Mouse (Mus musculus) adrenal gland, adult 8-10 months (tissue): Measurements from ENCODE around the gene Akap10. TPM values are rescaled to one million over a fixed set of nuclear protein-coding genes. Genes with fewer than 3 reads are reported as not detected.
"Not testable (repeated sequence)": the region's sequence is repeated elsewhere in the genome, so short reads cannot be mapped to it uniquely, and the experiment has no call there.

Source experiments
- DNase-seq: peaks from one replicate; pipeline ENCODE4 v3.0.0; 2022
- total RNA-seq, 4 experiments: library from RNA; stranded (reverse); gene quantifications; 2 replicates each; pipeline ENCODE4 v1.2.4; 2022

Akap10 gene
- 10 to 100 TPM; 28.9 to 36.8 (median 33.7) TPM for total RNA-seq

DNA sequence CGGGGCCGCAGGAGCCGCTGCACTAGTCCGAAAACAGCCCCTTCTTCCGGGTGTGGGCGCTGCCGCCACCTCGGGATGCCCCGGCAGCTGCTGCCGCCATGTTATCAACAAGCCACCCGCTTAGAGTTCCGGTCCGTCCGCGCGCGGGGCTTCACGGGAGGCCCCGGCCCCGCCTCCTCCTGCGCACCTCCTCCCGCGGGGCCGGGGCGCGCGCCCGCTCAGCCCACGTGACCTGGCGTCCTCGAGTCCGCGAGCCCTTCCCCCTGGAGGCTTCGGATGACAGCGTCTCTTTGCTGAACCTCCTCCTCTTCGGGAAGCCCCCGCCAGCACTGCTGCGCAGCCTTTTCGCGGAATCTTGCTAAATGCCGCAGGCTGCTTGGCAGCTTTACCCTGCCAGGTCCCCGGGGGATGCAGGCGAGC, at the start of gene Akap10:
Gene Akap10 (minus strand): TSS at position 155 of the 420 bp plus-strand sequence.
- peak; percentile 93 for DNase-seq

DNA sequence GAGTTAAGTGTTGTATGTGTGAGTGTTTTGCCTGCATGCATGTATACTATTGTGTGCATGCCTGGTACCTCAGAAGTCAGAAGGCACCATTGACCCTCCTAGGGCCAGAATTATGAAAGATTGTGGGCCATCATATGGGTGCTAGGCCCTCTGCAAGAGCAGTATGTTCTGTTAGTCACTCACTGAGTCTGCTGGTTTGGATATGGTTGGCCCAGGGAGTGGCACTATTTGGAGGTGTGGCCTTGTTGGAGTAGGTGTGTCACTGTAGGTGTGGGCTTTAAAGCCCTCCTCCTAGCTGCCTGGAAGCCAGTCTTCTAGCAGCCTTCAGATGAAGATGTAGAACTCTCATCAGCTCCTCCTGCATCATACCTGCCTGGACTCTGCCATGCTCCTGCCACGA, 45.7 kb upstream of the Akap10 start:
- DNase-seq: no peak

DNA sequence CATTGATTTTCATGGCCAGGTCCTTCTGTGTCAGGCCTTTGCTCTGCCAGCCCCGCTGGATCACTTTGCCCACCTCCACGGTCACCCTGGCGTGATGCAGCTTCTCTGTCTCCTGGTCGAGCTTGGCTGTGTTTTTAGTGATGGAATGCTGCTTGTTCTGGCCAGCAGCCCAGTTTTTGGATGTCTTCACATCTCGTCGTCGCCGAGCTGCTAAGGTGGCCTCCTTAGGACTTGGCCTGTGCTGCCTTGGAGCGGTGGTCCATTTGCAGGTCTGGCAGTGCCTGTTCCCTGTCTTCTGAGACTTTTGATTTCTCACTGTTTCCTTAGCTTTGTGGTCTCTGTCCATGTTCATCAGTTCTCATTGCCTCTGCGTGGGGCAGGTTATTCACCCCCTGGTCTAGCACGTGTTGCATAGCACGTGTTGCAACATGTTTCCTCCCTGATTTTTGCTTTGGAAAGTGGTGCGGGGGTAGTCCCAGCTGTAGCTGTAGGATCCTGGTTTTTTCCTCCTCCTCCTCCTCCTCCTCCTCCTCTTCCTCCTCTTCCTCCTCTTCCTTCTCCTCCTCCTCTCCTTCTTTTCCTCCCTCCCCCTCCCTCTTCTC, 44.2 kb upstream of the Akap10 start:
- DNase-seq: no peak

DNA sequence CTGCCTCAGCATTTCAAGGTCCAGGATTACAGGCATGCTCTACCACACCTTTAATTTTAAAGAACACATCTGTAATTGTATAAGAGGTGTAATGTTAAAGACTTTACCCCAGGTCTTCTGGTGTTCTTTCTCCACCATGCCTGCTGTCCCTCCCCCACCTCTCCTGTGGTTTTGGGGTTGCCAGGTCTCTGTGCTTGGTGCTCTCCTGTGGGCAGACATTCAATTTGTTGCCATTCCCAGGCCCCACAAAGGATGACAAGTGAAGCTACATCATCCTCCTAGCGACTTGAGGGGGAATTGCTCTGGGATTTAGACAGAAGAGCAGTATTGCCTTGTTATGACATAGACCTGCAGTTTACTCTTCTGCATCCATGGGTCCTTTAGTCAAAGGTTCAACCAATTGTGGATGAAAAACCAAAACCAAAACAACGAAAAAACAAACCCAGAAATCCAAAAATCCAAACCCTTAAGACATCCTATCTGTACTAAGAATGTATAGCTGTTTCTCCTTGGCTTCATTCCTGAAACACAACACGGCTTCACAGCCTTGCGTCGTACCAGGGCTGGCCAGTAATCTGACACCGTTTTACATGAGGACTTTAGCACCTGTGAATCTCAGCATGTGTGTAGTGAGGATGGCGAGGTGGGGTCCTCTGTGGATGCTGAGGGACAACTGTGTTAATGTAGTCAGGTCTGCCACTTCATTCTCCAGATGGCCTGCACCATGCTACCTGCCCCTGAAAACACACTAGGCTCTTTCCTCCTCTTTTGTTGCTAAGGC, 41.6 kb upstream of the Akap10 start:
- no peak for DNase-seq

DNA sequence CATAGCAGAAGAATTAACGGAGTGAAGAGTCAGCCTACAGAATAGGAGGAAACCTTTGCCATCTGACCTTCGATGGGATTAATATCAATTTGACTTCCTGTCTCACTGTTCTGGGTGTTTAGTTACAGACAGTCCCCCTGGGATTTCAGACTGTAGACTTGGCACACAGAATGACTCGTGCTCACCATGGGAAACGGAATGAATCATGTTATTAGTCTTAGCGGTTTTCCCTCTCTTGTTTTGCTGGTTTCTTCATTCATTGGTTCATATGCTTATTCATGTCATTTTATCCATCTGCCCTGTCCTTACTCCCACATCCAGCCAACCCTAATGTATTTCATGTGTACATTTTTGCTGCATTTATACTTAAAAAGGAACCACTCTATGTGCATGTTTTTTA, 40.8 kb upstream of the Akap10 start:
- DNase-seq: no peak

DNA sequence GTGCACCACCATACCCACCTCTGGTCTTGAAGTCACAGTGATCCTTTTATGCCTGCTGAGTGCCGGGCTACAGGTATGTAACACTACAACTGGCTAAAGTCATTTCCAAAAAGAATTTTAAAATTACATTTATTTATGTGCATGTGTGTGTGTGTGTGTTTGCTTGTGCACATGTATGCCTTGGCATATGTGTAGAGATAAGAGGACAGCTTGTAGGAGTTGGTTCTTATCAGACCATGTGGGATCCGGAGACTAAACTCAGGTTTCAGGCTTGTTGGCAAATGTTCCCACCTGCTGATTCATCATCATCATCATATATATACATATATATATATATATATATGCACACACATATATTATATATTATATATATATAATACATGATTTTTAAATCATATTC, 38.8 kb upstream of the Akap10 start:
- DNase-seq: no peak

DNA sequence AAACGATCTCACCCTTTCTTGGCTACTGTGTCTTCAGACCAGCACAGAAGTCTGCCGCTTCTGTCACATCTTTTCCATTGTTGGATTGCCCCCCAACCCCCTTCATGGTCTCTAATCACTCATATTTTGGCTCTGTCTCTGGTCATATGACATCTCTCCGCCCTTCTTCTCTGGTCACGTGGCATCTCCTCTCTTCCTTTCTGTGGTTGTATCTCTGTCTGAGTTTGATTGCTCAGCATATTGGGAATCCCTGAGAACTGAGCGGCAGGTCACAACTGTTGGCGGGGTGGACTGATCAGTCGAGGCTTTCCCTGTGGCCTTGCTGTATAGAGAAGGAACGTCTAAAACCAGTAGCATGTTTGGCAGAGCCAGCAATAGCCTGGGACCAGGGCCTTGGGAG, 37.0 kb upstream of the Akap10 start:
- no peak for DNase-seq

DNA sequence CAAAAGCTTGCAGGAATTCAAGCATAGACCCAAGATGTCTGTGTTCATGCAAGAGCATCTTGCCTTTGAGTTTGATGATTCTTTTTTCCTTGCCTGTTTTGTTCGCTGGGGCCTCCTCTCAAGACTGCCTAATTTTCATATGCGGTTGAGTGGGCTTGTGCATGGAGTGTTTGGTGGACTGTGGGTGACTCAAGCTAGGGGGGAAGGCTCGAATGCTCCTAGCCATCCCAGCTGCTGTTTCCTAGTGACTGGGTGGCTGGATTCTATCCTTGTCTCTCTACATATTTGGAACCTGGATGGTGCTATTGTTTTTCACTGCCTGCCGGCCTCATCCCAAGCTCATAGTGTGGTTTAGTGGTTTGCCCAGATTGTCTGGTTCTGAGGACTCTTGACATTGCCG, 34.6 kb upstream of the Akap10 start:
- no peak for DNase-seq

DNA sequence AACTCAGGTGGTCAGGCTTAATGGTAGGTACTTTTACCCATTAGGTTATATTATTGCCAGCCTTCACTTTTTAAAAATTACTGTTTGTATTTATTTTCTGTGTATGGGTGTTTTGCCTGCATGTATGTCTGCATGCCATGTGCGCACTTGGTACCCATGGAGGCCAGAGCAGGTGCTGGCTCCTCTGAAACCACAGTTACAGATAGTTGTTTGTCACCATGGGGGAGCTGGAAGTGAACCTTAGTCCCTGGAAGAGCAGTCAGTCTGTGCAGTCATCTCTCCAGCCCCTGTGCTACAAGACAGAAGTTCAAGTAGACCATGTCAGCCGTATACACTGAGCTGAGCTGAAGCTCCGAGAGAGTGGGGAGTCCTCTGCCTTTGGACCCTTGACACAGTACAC, 33.1 kb upstream of the Akap10 start:
- no peak for DNase-seq

DNA sequence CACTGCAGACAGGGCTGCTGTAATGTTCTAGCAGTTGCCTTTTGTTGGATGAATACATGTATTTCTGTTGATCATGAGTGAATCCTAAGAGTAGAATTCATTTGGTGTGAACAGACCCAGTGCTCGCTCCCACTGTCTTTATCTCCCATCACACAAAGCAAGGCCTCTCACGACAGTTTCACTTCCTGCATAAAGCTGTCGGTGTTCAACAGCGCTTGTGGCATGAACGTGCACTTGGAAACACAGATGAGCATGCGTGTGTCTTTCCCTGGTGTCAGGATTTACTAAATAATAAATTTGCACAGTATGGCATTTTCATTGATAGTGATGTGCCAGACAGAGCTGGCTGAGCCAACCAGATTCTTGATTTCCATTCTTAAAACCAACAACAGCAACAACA, 32.6 kb upstream of the Akap10 start:
- no peak for DNase-seq

DNA sequence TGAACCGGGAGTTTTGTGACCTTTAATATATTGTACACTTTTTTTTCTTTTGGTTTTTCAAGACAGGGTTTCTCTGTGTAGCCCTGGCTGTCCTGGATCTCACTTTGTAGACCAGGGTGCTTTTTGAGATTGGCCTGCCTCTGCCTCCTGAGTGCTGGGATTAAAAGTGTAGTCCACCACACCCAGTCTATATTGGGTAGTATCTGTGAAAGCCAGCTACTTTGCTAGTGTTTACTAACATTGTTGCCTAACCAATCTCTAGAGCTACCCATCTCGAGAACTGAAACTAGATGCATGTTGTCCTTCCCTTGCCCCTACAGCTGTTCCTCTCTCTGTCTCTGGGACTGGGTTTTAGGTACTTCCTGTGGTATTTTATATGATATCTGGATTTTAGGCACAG, 30.0 kb upstream of the Akap10 start:
- no peak for DNase-seq

DNA sequence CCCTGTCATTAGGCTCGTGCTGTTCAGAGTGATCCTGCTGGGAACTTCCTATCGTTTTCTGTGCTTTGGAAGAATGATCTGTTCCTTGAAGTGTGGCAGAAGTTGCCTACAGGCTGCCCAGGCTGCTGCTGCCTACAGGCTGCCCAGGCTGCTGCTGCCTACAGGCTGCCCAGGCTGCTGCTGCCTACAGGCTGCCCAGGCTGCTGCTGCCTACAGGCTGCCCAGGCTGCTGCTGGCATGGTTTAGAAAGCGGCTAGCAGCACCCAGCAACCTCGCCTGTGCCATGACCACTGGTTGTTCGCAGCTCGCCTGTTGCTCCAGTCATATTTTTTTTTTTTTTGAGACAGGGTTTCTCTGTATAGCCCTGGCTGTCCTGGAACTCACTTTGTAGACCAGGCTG, 28.7 kb upstream of the Akap10 start:
- not testable (repeated sequence) for DNase-seq

DNA sequence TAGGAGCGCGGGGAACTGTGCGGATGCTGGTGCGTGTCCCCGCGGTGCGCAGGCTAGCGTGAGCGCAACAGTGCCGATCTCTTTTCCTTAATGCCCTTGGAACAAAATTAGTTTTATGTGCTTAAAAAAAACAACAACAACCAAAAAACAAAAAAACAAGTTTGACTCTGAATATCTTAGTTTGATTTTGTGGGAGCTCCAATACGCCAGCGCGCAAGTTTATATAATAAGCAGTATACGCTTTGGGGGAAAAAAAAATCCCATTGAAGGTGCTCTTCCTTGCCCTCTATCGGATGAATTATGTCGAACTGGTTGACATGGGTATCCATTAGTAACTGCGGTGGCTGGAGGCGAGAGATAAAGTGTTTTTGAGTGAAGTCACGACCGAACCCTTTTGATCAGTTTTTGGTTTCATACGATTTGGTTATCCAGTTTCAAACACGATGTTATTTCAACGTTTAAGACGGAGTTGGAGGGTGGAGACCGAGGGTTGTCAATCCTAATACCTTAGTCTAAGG, 27.3 kb upstream of the Akap10 start:
- DNase-seq: no peak

DNA sequence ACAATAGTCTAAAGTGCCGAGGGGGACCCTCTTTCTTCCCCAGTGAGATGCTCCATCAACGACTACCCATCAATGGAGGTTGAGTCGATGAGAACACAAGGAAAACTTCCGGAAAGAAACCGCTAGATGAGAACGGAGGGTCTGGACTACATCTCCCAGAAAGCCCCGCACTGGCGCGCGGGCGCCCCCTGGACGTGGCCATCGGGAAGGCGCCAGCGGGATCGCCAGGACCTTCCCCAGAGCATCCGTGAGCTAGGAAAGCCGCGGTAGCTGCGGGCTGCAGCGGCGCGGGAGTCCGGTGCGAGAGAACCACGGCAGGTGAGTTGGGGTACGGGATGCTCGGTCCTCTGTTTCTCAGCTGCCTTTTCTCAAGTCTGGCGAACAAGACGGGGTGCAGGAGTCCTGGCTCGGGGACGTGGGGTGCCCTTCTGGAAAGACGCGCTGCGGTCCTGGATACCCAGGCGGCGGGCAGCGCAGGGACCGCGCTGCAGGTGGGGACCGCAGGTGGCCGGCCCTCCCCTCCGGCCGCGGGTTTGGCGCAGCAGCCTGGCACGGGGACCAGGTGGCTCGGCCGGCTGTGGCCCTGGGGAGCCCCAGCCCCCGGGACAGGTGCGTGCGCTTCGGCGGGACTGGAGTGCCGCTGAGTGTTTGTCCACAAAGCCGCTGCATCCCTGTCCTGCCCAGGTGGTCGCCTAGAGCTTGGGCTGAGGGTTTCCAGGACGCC, 26.7 kb upstream of the Akap10 start, which contains the start of gene Specc1:
Gene Specc1 (plus strand): TSS at position 192 of the 724 bp plus-strand sequence.
- DNase-seq: peak; percentile 77

DNA sequence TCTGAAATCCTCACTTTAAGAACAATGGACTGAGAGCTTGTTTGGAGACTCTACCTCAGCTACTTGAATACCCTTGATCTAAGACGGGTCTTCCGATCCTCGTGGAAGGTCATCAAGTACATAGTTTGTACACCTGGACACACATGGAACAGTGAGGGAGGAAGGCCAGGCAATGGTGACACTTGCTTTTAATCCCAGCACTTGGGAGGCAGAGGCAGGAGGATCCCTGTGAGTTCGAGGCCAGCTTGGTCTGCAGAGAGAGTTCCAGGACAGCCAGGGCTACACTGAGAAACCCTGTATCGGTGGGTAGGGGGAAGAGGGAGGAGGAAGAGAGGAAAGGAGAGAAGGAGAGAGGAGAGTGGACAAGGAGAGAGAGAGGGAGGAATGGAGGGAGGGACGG, 25.9 kb upstream of the Akap10 start:
- DNase-seq: no peak

DNA sequence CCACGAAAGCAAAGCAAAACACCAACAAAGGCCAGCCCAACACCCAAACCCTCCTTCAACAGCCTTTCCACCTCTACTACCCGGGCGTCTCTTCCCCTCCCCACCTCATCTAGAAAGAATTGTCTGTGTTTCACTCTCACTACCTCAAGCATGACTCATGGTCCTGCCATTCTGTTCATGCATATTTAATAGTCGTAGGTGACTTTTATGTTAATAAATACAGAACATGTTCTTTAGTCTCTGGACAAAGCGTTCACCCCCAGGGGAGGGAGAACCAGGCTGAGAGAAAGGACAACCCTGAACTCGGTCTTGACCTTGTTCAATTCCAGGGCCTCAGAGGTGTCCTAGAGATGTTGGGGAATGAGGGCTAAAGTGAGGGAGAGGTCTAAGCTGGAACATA, 25.1 kb upstream of the Akap10 start:
- no peak for DNase-seq

DNA sequence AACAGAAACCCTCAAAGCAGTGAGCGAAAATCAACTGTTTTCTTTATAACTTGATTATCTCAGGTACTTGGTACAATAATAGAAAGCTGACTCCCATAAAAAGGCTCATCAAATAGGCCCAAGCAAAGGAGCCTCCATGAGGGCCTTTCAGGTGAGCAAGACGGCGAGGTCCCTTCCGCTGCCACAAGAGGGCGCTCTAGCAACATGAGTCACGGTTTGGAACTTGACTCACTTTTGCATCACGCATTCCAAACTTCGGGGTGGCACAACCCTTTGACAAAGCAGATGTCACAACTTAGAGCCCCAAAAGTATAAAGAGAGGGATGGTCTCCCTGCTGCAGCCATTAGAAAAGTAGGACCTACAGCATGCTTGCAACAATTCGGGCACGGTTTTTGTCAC, 20.6 kb upstream of the Akap10 start:
- peak; percentile 66 for DNase-seq

DNA sequence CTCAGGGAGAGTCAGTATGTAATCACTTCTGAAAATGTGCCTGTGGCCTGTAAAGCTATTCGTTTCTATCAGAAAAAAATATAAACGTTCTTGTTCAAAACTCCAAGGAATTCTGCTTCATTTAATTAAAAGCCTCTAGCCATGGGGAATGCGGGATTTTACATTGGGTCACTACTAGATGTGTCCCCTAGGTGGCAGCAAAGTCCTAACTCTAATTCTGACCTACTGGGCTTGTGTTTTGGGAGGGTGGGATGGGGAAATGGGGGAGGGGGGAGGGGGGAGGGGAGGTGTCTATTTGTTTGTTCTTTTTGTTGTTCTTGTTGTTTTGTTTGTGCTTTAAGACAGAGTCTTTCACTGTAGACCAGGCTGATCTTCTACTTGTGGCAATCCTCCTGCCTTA, 19.3 kb upstream of the Akap10 start:
- DNase-seq: no peak

DNA sequence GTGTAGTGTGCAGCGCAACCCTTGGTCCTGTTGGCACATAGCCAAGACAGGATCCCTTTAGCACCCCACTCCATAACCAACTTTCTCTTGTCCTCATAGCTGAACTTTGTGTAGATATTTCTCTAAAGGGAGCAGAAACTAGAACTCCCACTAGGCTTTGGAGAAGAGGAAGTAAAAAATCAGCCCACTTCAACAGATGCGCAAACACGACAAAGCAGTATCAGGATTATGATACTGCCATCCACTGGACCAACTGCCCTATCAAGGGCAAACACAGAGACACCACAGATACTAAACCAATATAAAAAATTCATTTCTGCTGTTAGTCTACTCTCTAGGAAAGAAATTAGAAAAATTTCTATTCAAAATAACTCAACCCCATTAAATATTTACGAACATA, 16.6 kb upstream of the Akap10 start:
- no peak for DNase-seq

DNA sequence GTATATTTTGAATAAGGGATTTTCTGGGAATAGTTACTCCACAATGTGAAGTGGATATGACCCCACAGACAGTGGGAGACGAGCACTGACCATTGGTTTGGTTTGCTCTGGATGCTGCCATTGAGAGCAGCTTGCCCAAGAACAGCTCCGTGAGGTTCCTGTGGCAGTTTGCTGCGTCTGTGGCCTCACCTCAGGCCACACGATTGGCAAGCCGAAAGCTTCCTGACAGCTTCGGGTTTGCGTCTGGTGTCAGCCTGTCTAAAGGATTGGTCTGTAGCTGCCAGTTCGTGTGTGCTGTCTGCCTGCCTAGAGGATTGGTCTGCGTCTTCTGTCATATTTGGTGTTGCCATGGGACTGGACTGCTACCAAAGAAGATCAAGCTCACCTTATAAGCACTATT, 14.4 kb upstream of the Akap10 start:
- DNase-seq: no peak

DNA sequence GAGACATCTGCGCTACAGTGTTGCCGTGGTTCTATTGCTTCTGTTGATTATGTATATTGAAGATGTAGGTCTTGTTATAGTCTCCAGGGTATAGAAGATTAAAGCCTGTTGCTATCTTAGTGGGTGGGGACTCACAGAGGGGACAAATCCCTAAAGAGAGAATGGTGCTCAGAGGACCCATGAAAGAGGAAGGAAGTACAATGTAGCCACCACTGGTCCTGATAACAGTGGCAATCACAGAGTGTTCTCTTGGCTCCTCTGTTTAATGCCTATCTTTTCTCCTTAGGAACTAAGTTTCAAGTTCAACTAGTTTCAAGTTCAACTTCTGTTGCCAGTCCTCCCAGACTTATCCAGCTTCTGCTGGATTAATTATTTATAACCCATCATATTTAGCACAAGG, 12.9 kb upstream of the Akap10 start:
- no peak for DNase-seq

DNA sequence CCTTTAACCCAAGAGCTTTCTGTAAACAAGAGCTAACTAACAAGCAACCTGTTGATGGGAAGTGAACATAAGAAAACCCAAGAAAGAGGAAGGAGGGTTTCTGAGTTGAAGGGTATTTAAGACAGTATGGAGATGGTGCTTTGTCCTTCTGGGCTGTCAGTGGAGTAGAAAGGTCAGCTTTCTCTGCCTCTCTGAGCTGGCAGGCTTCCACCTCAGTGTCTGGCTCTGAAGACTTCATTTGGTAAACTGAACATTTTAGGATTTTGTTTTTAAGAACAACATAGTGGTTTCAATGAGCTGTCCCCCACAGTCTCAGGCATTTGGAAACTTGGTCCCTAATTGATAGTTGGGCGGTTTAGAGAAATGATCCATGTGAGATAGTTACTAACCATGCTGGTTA, 7.7 kb upstream of the Akap10 start:
- no peak for DNase-seq
